Mouse (Mus musculus): ENCODE data around the gene Slc22a14. TPM values are rescaled to one million over a fixed set of nuclear protein-coding genes. Genes with fewer than 3 reads are reported as not detected.

The Slc22a14 gene
- total RNA-seq (2021): not detected
- long read RNA-seq, experiment 1: 0 reads
- long read RNA-seq, experiment 2: 0 reads

GRCm38 (mm10) chr9:119365284-119365683 lies at the start of gene Slc22a14:
Gene Slc22a14, minus strand, starts transcription at chr9:119365553.
- H3K4me3 ChIP-seq: no peak within 1 kb of the TSS
- TF ChIP-seq CTCF (IDR thresholded peaks at IDR 0.05): no peak
- H3K27ac ChIP-seq: no peak within 1 kb of the TSS
- intact Hi-C loops (cut with DNase I): no loop called here
- DNase-seq: no peak

- peak overlapping the region; percentile 80 for H3K4me3 ChIP-seq
- peak; percentile 11 for DNase-seq
- no peak for TF ChIP-seq CTCF (IDR thresholded peaks at IDR 0.05)
- intact Hi-C loops (cut with DNase I): no loop called here
- H3K27ac ChIP-seq: peak overlapping the region; percentile 95
These were observed 44.5 kb upstream of the Slc22a14 start for GRCm38 (mm10) chr9:119409864-119410263.

- Histone ChIP-seq H3K4me3 (peak overlapping the region; percentile 80), H3K27ac (peak overlapping the region; percentile 95)
- peak; percentile 80 for DNase-seq
- no peak for TF ChIP-seq CTCF (IDR thresholded peaks at IDR 0.05)
- intact Hi-C loops (cut with DNase I): no loop called here
These were observed 43.7 kb upstream of the Slc22a14 start for GRCm38 (mm10) chr9:119408898-119409664.

- no peak for TF ChIP-seq CTCF (IDR thresholded peaks at IDR 0.05)
- DNase-seq: peak; percentile 83
- intact Hi-C loops (cut with DNase I): no loop called here
- Histone ChIP-seq H3K4me3 (peak overlapping the region; percentile 80), H3K27ac (peak overlapping the region; percentile 95)
These were observed 42.5 kb upstream of the Slc22a14 start for GRCm38 (mm10) chr9:119407884-119408283.

GRCm38 (mm10) chr9:119404090-119404489 lies 38.7 kb upstream of the Slc22a14 start:
- intact Hi-C loops (cut with DNase I): no loop called here
- no peak for DNase-seq
- Histone ChIP-seq H3K27ac (no peak overlapping the region), H3K4me3 (no peak overlapping the region)
- no peak for TF ChIP-seq CTCF (IDR thresholded peaks at IDR 0.05)

GRCm38 (mm10) chr9:119403236-119403641 lies 37.9 kb upstream of the Slc22a14 start:
- Histone ChIP-seq H3K27ac (peak overlapping the region; percentile 93), H3K4me3 (peak overlapping the region; percentile 95)
- intact Hi-C loops (cut with DNase I): loop anchor here (2.0 kb wide), 1 partner anchor 24 kb away; no protein-coding TSS in a partner anchor
- DNase-seq: peak; percentile 62
- no peak for TF ChIP-seq CTCF (IDR thresholded peaks at IDR 0.05)

GRCm38 (mm10) chr9:119402253-119403235 lies 37.2 kb upstream of the Slc22a14 start:
- peak; percentile 76 for DNase-seq
- peak overlapping the region; percentile 95 for H3K4me3 ChIP-seq
- TF ChIP-seq CTCF (IDR thresholded peaks at IDR 0.05): peak; percentile 25; the same call in 1 of the 2 replicates
- H3K27ac ChIP-seq: peak overlapping the region; percentile 93
- intact Hi-C loops (cut with DNase I): loop anchor here (2.0 kb wide), 1 partner anchor 24 kb away; no protein-coding TSS in a partner anchor

GRCm38 (mm10) chr9:119401801-119402214 lies 36.5 kb upstream of the Slc22a14 start, which contains the start of gene Acvr2b:
Gene Acvr2b, plus strand, starts transcription at chr9:119402118.
- TF ChIP-seq CTCF (IDR thresholded peaks at IDR 0.05): peak; percentile 61
- intact Hi-C loops (cut with DNase I): loop anchor here (2.0 kb wide), 2 partner anchors 25 to 45 kb away; partner anchors contain the start of gene Xylb

GRCm38 (mm10) chr9:119401351-119401750 lies 36.0 kb upstream of the Slc22a14 start:
- intact Hi-C loops (cut with DNase I): loop anchor here (2.0 kb wide), 1 partner anchor 45 kb away; the partner anchor contains the start of gene Xylb
- Histone ChIP-seq H3K27ac (peak overlapping the region; percentile 93), H3K4me3 (peak overlapping the region; percentile 95)
- TF ChIP-seq CTCF (IDR thresholded peaks at IDR 0.05): no peak
- no peak for DNase-seq

More at GRCm38 (mm10) chr9:119401801-119402214, 36.5 kb upstream of the Slc22a14 start, which contains the start of gene Acvr2b:
- DNase-seq: peak; percentile 97
- peak within 1 kb of the TSS; percentile 95 for H3K4me3 ChIP-seq
- H3K27ac ChIP-seq: peak within 1 kb of the TSS; percentile 93

- TF ChIP-seq CTCF (IDR thresholded peaks at IDR 0.05): no peak
- intact Hi-C loops (cut with DNase I): no loop called here
- Histone ChIP-seq H3K27ac (no peak overlapping the region), H3K4me3 (no peak overlapping the region)
- no peak for DNase-seq
These were observed 29.5 kb upstream of the Slc22a14 start for GRCm38 (mm10) chr9:119394808-119395207.

- H3K4me3 ChIP-seq: no peak overlapping the region
- no peak overlapping the region for H3K27ac ChIP-seq
- intact Hi-C loops (cut with DNase I): no loop called here
- no peak for TF ChIP-seq CTCF (IDR thresholded peaks at IDR 0.05)
- no peak for DNase-seq
These were observed 24.9 kb upstream of the Slc22a14 start for GRCm38 (mm10) chr9:119390214-119390613.

GRCm38 (mm10) chr9:119388956-119389355 lies 23.6 kb upstream of the Slc22a14 start:
- Histone ChIP-seq H3K27ac (no peak overlapping the region), H3K4me3 (no peak overlapping the region)
- TF ChIP-seq CTCF (IDR thresholded peaks at IDR 0.05): no peak
- intact Hi-C loops (cut with DNase I): no loop called here
- no peak for DNase-seq
